Mouse (Mus musculus): ENCODE measurements around the gene Mfsd12.

- no peak for TF ChIP-seq MAFK (IDR thresholded peaks at IDR 0.05; ENCODE audit: insufficient read depth, low read depth, low read length)
- no peak for TF ChIP-seq CHD2 (IDR thresholded peaks at IDR 0.05; ENCODE audit: low read depth, low read length)
Measured at GRCm38 (mm10) chr10:81399798-81400308, 42.6 kb downstream of the Mfsd12 start.

All from ES-E14 (cell line).